Mouse (Mus musculus) lung, embryonic 15.5 days (tissue): ENCODE data around the gene Dram1. TPM values are rescaled to one million over a fixed set of nuclear protein-coding genes. Genes with fewer than 3 reads are reported as not detected.
A peak's percentile ranks its signal among the peaks of the same experiment; 100 is the strongest.

Experiments
- ATAC-seq: fragments of 200-750 bp; cut with Nextera tagmentation; 2 replicates; pipeline ENCODE4 v1.8.0; 2017; ENCODE audit warnings: moderate number of reproducible peaks, borderline replicate concordance; ENCODE audit not compliant: low FRiP score, low TSS enrichment; ENCODE audit errors: extremely low read depth
- H3K27ac ChIP-seq: fragments of 300-500 bp; sonication (generic); 2 replicates; pipeline ENCODE4 v1.5.1; 2015; ENCODE audit warnings: moderate library complexity, mild to moderate bottlenecking, inconsistent platforms
- H3K27me3 ChIP-seq: fragments of 300-500 bp; sonication (generic); 2 replicates; pipeline ENCODE4 v1.6.1; 2015; ENCODE audit warnings: inconsistent platforms
- H3K36me3 ChIP-seq: fragments of 300-500 bp; sonication (generic); 2 replicates; pipeline ENCODE4 v1.6.1; 2015; ENCODE audit warnings: inconsistent platforms
- H3K4me1 ChIP-seq: fragments of 300-500 bp; sonication (generic); 2 replicates; pipeline ENCODE4 v1.6.1; 2015; ENCODE audit warnings: inconsistent platforms
- H3K4me2 ChIP-seq: fragments of 300-500 bp; sonication (generic); 2 replicates; pipeline ENCODE4 v1.6.1; 2015; ENCODE audit warnings: inconsistent platforms, mild to moderate bottlenecking, moderate library complexity
- H3K4me3 ChIP-seq: fragments of 300-500 bp; sonication (generic); 2 replicates; pipeline ENCODE4 v1.5.1; 2015; ENCODE audit warnings: mild to moderate bottlenecking, inconsistent platforms
- H3K9ac ChIP-seq: fragments of 300-500 bp; sonication (generic); 2 replicates; pipeline ENCODE4 v1.6.1; 2015; ENCODE audit warnings: inconsistent platforms
- H3K9me3 ChIP-seq: fragments of 300-500 bp; sonication (generic); 2 replicates; pipeline ENCODE4 v1.6.1; 2016; ENCODE audit warnings: inconsistent platforms
- WGBS: fragments of 180-500 bp; shearing (Covaris S2); methylation state at CpG from one replicate; pipeline ENCODE4 v1.1.7; 2015; 5-methylcytosine and 5-hydroxymethylcytosine counted together
- polyA plus RNA-seq: library from polyadenylated mRNA; unstranded; fragments of >200 nt; fragmentation: Nextera tagmentation; extraction: Ambion mirVana; gene quantifications from 2 replicates; pipeline ENCODE4 v1.2.1, GENCODE M21; 2015

Gene Dram1
- polyA plus RNA-seq, 1 experiment from 2014 or later, result 81.0 TPM

DNA sequence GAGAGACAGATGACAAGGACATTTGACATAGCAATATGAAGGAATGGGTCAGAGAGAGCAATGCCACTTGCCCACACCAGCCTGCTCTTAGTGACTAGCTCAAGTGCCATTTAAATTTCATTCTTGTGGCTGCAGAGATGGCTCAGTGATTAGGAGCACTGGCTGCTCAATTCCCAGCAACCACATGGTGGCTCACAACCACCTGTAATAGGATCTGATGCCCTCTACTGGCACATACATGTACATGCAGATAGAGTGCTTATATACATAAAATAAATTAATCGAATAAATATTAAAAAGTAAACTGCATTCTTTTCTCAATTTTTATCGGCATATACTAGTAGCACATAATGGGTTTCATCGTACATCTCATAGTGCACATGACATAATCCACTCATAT lies 72.6 kb downstream of the Dram1 start:
- WGBS, result 94% methylated on average over 3 of the region's 3 CpGs
- Histone ChIP-seq H3K9me3 (no peaks in the 10 kb centered on the region), H3K4me1 (peaks cover 18% of the 10 kb centered on the region), H3K9ac (no peak overlapping the region), H3K27ac (no peak overlapping the region), H3K4me2 (no peak overlapping the region), H3K27me3 (no peaks in the 10 kb centered on the region), H3K36me3 (no peaks in the 10 kb centered on the region), H3K4me3 (no peak overlapping the region)
- no peak for ATAC-seq

DNA sequence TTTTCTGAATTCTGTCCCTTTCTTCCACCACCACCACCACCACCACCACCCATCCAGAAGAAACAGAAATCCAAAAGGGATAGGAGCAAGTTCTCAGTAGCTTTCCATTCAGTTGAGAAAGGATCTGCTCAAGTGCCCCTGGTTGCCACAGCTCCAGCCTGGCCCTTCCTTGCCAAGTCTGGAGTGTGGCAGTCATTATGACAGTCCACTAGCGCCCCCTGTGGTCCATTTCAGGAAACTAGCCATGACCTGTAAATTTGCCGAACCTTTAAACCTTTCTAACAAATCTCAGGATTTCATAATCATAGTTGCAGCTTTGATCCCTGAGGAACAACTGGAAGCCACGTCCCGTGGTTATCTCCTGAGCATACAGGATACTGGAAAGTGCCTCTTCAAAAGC lies 74.6 kb downstream of the Dram1 start:
- 3% methylated on average over 4 of the region's 4 CpGs for WGBS
- no peak overlapping the region for H3K4me3 ChIP-seq
- no peaks in the 10 kb centered on the region for H3K9me3 ChIP-seq
- no peak overlapping the region for H3K27ac ChIP-seq
- no peak overlapping the region for H3K4me2 ChIP-seq
- H3K9ac ChIP-seq, result no peak overlapping the region
- H3K36me3 ChIP-seq, result no peaks in the 10 kb centered on the region
- ATAC-seq, result 0 out of 2 replicates have a peak, but pooled peaks have one; percentile 49
- H3K4me1 ChIP-seq, result peaks cover 18% of the 10 kb centered on the region
- no peaks in the 10 kb centered on the region for H3K27me3 ChIP-seq

GRCm38 (mm10) chr10:88303079-88303478 lies 75.8 kb downstream of the Dram1 start:
- no peak overlapping the region for H3K4me2 ChIP-seq
- no peak overlapping the region for H3K4me3 ChIP-seq
- H3K27me3 ChIP-seq, result no peaks in the 10 kb centered on the region
- peak; percentile 87; the same call in 1 of the 2 replicates for ATAC-seq
- H3K9ac ChIP-seq, result no peak overlapping the region
- 32% methylated on average over 11 of the region's 11 CpGs for WGBS
- peak overlapping the region; percentile 61 for H3K27ac ChIP-seq
- H3K36me3 ChIP-seq, result no peaks in the 10 kb centered on the region
- H3K4me1 ChIP-seq, result peaks cover 18% of the 10 kb centered on the region
- no peaks in the 10 kb centered on the region for H3K9me3 ChIP-seq

DNA sequence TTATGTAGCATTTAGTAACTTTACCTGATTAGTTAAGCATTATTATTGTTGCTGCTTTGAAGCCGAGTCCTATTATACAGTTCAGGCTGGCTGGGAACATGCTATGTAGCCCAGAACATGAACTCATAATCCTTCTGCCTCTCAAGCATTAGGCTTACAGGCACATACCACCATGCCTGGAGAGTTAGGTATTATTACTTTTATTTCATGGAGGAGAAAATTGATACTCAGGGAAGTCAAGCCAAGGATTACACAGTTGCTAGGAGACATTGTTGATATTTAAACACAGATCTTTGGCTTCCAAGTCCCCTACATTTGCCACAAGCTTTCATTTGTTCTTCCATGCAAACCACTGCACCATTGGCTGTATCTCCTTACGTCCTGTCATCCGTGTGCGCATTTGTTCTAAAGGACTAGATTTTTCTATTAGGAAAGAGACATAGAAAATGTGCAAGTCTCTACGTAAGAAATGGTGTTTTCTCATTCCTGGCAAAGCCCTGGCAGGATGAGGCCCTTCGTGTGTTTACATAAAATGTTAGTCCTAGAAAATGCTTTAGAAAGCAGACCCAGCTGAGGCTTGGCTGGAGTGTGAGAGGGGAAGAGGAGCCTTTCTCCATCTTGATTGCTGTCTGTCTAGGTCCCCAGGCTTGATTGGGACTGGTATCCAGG lies 76.9 kb downstream of the Dram1 start:
- H3K4me1 ChIP-seq, result peaks cover 23% of the 10 kb centered on the region
- no peak overlapping the region for H3K9ac ChIP-seq
- 50% methylated on average over 6 of the region's 6 CpGs for WGBS
- H3K9me3 ChIP-seq, result no peaks in the 10 kb centered on the region
- H3K4me2 ChIP-seq, result no peak overlapping the region
- ATAC-seq, result no peak
- no peaks in the 10 kb centered on the region for H3K27me3 ChIP-seq
- peak overlapping the region; percentile 61 for H3K27ac ChIP-seq
- H3K36me3 ChIP-seq, result no peaks in the 10 kb centered on the region
- H3K4me3 ChIP-seq, result no peak overlapping the region

GRCm38 (mm10) chr10:88296991-88297390 lies 81.9 kb downstream of the Dram1 start:
- peak; percentile 62; the same call in 1 of the 2 replicates for ATAC-seq
- H3K27ac ChIP-seq, result peak overlapping the region; percentile 42
- WGBS, result 33% methylated on average over 10 of the region's 10 CpGs

DNA sequence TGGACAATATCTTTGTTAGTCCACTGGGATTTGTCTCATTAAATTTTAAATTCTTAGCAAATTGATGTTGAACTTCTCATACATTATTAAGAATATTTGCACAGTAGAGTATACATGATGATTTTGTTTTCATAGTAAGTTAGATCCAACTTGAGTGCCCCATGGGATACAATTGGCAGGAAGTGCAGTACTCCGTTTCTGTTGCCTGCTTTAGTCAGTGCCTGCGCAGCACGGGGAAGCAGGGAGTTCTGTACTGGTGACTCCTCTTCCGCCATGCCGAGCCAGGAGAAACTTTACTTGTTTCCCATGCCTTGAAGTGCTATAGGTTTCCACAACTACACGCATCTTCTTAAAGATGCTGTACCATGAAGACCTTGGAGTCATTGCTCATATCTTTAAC lies 83.8 kb downstream of the Dram1 start:
- no peak for ATAC-seq

More at GRCm38 (mm10) chr10:88296991-88297390, 81.9 kb downstream of the Dram1 start:
- no peak overlapping the region for H3K9ac ChIP-seq
- H3K4me1 ChIP-seq, result peaks cover 5% of the 10 kb centered on the region
- no peak overlapping the region for H3K4me2 ChIP-seq
- no peaks in the 10 kb centered on the region for H3K9me3 ChIP-seq
- H3K27me3 ChIP-seq, result no peaks in the 10 kb centered on the region
- no peak overlapping the region for H3K4me3 ChIP-seq
- no peaks in the 10 kb centered on the region for H3K36me3 ChIP-seq

GRCm38 (mm10) chr10:88288061-88288460 lies 90.8 kb downstream of the Dram1 start:
- Histone ChIP-seq H3K9ac (no peak overlapping the region), H3K27ac (no peak overlapping the region), H3K4me2 (no peak overlapping the region), H3K9me3 (no peaks in the 10 kb centered on the region), H3K27me3 (no peaks in the 10 kb centered on the region), H3K4me1 (peaks cover 12% of the 10 kb centered on the region), H3K4me3 (no peak overlapping the region), H3K36me3 (no peaks in the 10 kb centered on the region)
- WGBS, result 65% methylated on average over 10 of the region's 10 CpGs
- no peak for ATAC-seq

More for the DNA sequence above, 83.8 kb downstream of the Dram1 start:
- Histone ChIP-seq H3K36me3 (no peaks in the 10 kb centered on the region), H3K4me2 (no peak overlapping the region), H3K27me3 (no peaks in the 10 kb centered on the region), H3K27ac (no peak overlapping the region), H3K9ac (no peak overlapping the region), H3K9me3 (no peaks in the 10 kb centered on the region), H3K4me1 (0 out of 2 replicates have a peak, but pooled peaks cover 4% of the 10 kb centered on the region), H3K4me3 (no peak overlapping the region)
- WGBS, result 84% methylated on average over 6 of the region's 6 CpGs

DNA sequence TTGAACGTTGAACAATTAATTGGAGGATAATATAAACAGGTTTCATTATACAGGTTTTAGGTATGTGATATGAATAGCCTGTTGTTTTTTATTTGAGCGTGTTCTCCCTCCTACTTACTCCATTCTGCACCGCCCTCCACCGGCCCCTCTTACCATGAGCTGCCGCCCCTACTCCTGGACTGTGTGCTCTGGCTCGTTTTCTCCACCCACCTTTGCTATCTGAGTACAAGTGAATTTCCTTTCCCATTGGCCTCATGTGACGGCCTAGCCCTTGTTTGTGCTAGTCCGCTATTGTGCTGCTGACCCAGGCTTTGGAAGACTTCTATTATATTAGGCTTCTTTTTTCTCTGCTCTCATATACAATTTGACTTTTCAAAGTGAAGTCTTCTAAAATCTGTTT lies 91.6 kb downstream of the Dram1 start:
- no peaks in the 10 kb centered on the region for H3K36me3 ChIP-seq
- H3K4me2 ChIP-seq, result no peak overlapping the region
- 63% methylated on average over 8 of the region's 8 CpGs for WGBS
- no peaks in the 10 kb centered on the region for H3K9me3 ChIP-seq
- no peaks in the 10 kb centered on the region for H3K27me3 ChIP-seq
- H3K9ac ChIP-seq, result no peak overlapping the region
- no peak overlapping the region for H3K27ac ChIP-seq
- ATAC-seq, result no peak
- H3K4me3 ChIP-seq, result no peak overlapping the region
- peaks cover 12% of the 10 kb centered on the region for H3K4me1 ChIP-seq

GRCm38 (mm10) chr10:88284343-88284990 lies 94.4 kb downstream of the Dram1 start:
- Histone ChIP-seq H3K4me2 (no peak overlapping the region), H3K9ac (no peak overlapping the region), H3K36me3 (no peaks in the 10 kb centered on the region), H3K27ac (peak overlapping the region; percentile 73), H3K4me3 (no peak overlapping the region), H3K27me3 (no peaks in the 10 kb centered on the region), H3K4me1 (peaks cover 15% of the 10 kb centered on the region), H3K9me3 (no peaks in the 10 kb centered on the region)
- ATAC-seq, result peak; percentile 64; the same call in 1 of the 2 replicates
- 42% methylated on average over 4 of the region's 4 CpGs for WGBS

DNA sequence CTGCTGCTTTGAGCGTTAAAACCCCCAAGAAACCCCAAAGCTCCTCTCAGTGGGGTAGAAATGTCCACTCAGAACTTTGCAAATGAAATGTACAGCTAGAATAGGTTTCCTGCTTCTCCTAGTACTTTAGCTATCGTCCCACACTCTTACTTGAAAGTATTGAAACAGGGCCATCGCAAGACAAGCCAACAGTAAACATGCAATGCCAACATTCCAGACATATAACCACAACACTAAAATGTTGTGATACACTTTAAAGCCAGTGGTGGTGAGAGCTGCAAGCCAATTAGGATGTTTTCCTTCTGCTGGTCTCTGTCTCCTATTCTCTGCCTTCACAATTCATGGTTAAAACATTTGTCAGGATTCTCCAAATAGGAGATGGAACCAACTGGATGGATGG lies 97.2 kb downstream of the Dram1 start:
- 50% methylated on average over 3 of the region's 3 CpGs for WGBS
- 0 out of 2 replicates have a peak overlapping the region, but pooled peaks have one; percentile 27 for H3K27ac ChIP-seq
- no peaks in the 10 kb centered on the region for H3K9me3 ChIP-seq
- no peaks in the 10 kb centered on the region for H3K36me3 ChIP-seq
- ATAC-seq, result peak; percentile 41; the same call in 1 of the 2 replicates
- H3K9ac ChIP-seq, result no peak overlapping the region
- no peaks in the 10 kb centered on the region for H3K27me3 ChIP-seq
- peaks cover 6% of the 10 kb centered on the region for H3K4me1 ChIP-seq
- no peak overlapping the region for H3K4me2 ChIP-seq
- H3K4me3 ChIP-seq, result no peak overlapping the region

DNA sequence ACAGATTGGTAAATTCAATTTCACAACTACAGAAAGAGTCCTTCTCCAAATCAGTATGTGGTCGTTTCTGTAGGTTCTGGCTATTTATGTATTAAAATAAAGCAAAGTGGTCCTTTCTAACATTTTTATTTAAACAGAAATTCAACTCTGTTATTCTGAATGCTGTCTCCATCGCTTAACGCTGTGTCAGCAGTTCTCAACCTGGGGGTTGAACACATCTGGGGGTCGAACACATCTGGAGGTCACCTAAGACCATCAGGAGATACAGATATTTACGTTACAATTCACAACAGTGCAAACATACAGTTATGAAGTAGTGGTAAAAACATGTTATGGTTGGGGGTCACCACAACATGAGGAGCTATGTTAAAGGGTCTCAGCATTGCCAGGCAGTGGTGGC lies 104.8 kb downstream of the Dram1 start:
- H3K9me3 ChIP-seq, result no peaks in the 10 kb centered on the region
- no peaks in the 10 kb centered on the region for H3K27me3 ChIP-seq
- no peak overlapping the region for H3K27ac ChIP-seq
- H3K4me1 ChIP-seq, result no peaks in the 10 kb centered on the region
- no peaks in the 10 kb centered on the region for H3K36me3 ChIP-seq
- H3K9ac ChIP-seq, result no peak overlapping the region
- no peak overlapping the region for H3K4me2 ChIP-seq
- no peak overlapping the region for H3K4me3 ChIP-seq
- WGBS, result 77% methylated on average over 5 of the region's 5 CpGs
- ATAC-seq, result no peak
